Mouse (Mus musculus): Measurements from ENCODE around the gene Ttc29.

Ttc29 gene

DNA sequence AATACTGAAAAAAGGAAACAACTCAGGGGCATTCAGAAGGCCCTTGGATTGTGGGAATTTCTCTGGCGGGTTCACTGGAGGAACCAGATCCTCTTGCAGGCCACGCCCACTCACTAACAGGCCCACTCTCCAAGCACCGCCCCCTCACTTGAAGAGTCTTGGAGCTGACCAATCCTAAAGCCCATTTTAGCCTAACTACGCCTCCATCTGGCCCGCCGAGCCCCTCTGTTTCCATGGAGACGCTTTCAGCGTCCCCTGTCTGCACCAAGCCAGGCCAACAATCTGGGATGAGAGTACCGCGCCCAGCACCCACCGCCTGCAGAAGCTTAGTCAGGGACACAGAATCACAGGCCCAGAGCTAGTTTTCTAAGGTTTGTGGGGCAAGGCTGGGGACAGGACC lies at the start of gene Ttc29:
Gene Ttc29 (plus strand): TSS at position 224 of the 400 bp plus-strand sequence.
- peak; percentile 13 for DNase-seq (ENCODE audit: low spot score)

DNA sequence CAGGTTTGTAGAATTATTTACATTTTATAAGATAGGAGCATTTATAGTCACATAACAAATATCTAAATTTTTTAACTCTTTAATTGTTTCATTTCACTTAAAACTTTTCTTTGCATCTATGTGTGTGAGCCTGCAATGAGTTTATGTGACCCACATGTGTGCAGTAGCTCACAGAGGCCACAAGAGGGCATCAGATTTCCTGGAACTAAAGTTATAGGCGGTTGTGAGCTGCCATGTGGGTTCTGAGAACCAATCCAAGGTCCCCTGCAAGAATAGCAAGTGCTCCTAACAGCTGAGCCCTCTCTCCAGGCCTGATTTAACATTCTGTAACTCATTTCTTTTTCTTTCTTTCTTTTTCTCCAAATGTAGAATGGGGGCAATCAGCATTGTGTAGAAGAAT lies 41.7 kb upstream of the Ttc29 start:
- DNase-seq (ENCODE audit: low spot score), result no peak

DNA sequence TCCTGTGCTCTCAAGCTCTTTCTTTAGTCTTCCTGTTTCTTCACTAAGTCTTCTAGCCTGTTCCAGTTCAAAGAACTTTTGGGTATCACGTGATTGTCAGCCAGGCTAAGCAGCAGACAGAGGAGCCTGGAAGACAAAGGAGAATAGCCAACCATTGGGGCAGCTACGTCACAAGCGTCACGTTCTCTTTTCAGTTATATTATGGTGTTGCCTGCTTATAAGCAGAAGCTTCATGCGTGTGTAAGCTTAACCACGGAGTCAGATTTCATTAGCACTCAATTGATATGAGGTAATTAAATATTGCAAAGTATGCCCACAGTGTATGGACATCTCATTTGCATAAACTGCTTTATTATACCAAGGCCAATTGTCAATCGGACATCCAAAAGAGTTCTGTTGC lies 30.4 kb upstream of the Ttc29 start:
- no peak for DNase-seq (ENCODE audit: low spot score)

DNA sequence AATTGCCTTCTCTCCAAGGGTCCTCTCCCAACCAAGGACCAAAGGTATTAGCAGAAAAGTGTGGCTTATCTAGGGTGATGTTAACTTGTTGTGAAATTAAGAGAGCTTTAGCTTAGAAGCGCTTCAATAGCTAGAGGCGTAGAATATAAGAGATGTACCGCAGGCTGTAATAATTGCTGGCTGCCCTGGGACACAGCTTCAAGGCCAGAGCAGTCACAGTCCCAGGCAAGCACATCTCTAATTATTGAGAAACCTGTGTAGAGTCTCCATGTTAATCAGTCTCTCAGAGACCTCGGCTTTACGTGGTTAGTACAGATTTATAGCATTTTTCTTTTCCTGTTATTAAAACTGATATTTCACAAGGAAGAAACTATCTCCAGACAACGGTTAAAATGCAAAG lies 29.7 kb upstream of the Ttc29 start:
- no peak for DNase-seq (ENCODE audit: low spot score)

DNA sequence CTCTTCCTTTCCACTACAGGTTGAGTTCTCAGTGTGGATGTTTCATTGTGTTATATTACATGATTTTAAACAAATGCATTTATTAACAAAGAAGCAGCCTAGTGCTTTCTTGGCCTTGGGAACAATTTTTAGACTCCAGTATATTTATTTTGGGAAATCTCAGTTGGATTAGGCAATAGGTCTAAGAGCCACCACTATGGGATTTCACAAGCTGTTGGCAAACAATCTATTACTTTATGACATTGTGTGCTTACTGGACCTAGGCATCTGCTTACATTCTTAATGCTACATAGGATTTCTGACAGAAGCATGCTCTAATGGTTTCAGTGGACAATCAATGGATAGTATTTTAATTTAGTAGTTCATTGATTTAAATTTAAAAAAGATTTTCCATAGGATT lies 26.0 kb upstream of the Ttc29 start:
- no peak for DNase-seq (ENCODE audit: low spot score)

DNA sequence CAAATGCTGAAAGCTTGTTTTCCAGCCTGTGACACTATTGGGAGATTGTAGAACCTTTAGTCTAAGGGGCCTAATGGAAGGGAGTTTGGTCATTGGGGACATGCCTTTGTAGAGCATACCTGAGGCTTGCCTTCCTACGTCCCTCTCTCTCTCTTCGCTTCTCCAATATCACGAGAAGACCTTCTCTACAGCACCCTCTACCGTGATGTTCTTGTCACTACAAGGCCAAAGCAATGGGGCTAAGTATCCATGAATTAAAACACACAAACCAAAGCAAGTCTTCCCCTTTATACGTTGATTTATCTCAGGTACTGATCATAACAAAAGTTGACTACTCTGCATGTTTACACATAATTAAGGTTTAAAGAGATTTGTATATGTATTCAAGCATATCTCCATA lies 8.9 kb upstream of the Ttc29 start:
- DNase-seq (ENCODE audit: low spot score), result no peak

DNA sequence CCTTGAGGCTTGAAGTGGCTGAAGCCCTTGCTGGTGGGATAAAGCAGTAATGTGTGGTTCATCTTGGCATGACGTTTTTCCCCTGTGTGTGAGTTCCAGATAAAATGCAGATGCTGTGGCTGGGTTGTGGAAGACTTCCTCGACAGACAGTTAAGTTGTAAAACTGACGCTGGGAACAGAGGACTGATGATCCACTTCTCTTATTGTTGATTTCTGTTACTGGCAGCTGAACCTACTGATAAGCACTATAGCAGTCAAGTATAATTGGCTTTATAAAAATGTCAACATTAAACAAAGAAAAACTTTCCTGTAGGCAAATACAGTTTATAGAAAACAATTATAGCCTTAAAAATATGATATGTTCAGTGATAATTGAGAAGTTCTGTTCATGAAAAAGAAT lies 2.7 kb upstream of the Ttc29 start:
- no peak for DNase-seq (ENCODE audit: low spot score)

DNA sequence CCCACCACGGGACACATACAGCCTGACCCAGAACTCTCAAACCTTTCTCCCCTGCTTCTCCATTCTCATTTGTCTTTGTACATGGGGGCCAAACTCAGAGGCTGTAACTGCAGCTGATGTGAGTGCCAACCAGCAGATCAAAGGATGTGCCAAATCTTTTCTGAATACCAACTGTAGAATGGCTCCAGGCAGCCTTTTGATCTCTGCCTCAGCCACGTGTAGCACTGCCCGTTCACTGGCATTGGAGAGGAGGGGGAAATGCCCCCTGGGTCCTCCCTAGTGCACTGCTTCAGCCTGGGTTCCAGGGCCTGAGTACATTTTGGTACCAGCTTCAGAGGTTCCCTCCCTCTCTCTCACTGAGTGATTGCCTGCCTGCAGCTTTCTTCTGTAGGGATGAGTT lies 1.5 kb downstream of the Ttc29 start:
- DNase-seq (ENCODE audit: low spot score), result no peak

DNA sequence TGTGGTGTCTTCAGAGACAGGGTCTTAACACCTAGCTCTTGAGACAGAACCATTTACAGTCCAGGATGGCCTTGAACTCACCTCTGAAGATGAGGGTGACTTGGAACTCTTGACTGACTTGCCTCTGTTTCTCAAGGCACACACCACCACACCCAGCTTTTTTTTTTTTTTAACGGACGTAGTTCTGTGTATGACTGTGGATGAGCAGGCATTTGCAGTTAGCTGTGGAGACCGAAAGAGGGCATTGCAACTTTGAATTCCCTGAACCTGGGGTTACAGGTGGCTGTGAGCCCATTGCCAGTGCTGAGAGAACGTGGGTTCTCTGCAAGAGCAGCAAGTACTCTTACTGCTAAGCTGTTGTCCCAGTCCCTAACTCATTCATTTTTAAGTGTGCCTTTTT lies 13.0 kb downstream of the Ttc29 start:
- no peak for DNase-seq (ENCODE audit: low spot score)

DNA sequence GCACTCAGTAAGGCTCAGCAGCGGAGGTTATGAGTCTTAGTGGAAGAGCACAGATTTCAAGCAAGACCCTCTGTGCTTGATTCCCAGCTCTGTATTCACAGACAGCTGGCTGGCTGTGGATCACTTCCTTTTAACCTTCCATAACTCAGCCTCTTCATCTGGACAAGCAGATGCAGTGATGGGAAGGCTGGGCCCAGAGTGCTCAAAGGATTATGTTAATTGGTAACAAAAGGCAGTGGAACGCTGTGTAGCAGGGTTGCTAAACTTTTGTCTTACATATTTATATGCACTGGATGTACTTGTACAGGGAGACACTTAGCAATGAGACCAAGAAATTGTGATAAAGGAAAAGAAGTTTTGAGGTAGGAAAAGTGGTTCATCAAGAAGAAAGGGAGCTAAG lies 17.6 kb downstream of the Ttc29 start:
- no peak for DNase-seq (ENCODE audit: low spot score)

DNA sequence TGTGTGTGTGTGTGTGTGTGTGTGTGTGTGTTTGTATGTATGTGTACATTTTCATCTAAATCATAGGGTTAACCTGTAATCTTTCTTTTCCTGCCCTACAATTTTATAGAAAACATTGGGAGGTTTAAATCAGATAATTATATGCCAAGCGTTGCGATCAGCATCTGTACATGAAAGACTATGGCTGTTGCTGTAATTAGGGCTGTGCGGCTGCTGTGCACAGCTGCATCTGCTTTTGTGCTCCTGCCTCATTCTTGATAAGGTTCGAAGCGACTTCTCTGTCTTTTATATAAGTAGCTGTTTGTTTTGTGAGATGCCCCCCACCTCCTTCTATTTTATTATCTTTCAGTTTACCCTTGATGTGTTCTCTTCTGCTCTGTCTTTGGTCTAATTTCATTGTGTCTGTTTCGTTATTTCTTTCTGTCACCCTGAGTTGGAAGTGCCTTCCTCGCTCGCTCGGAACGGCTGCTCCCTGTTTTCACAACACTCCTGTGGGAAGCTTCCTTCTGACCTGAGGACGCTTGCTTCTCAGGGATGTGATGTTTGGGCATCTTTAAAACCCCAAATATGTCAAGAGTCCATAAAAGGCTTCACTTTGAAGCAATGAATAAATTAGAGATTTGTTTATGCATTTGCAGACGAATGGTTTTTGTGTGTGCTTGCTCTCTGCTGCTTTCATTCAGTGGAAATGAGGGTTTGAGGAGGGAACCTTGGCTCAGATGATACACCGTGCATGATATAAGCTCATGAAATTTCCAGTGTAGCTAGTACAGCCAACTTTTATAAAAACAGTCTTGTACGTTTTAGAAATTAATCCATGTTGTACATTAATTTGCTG lies 20.0 kb downstream of the Ttc29 start:
- no peak for DNase-seq (ENCODE audit: low spot score)

DNA sequence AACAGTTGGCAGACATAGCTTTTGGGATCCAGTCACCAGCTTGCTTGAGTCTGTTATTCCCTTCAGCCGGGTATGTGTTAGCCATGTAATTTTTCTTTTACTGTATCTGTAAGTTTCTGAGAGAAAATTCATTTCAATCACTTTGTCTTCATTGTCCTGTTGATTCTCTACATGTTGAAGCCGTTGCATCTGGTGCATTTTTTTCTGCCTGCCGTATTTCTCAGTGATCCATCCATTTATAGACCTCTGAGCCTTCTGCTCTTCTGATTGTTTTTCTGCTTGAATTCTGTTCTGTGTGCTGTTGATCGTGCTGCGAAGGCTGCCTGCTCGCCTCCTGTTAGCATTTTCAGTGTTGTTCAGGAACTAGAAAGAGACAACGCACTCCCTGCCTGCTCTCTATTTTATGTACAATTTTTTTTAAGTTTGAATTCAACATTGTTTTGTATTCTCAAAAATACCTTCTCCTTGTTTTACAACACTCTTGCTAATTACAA lies 20.7 kb downstream of the Ttc29 start:
- DNase-seq (ENCODE audit: low spot score), result no peak

DNA sequence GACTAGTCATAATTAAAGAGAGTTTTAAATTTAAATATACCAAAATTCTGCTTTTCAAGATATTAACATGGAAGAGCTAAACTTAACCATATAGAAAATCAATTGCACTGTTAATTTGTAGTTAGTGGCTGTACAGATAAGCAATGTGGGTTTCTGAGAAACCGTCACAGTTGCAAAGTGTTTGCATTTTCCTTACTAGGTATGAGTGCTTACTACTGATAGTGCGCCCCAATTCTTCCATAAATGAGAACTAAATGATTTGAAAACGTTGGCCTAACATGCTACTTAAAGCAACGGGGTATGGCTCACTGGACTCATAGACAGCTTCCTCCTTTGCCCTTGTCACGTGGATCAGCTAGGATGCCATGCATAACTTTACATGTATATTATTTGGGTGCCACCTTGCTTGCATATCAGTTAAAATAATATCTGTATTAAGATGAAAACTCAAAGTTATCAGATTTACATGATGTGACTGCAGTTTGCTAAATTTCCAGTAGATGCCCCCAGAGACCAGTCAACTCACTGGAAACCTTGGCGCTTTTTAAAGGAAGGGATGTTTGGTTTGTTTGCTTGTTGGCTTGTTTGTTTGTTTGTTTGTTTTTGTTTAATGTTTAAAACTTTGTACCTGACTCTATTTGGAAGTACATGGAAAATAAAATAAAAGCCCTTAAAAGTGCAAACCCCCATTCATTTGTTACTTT lies 25.0 kb downstream of the Ttc29 start:
- no peak for DNase-seq (ENCODE audit: low spot score)

DNA sequence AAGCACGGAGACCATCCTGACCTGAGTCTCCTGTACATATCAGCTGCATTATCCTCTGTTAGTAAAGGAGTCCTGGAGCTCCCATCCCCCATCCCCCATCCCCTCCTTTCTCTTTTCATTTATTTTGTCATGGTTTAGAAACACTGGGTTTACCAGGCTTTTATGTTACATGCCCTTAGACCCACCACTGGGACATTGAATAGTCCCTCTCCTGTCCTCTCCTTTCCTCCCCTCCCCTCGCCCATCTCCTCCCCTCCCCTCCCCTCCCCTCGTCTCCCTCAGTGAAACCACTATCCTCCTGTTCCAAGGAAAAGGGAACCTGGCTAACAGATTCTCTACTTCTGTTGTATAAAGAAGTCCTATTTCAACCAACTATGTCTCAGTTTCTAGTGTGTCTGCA lies 38.0 kb downstream of the Ttc29 start:
- DNase-seq (ENCODE audit: low spot score), result no peak

DNA sequence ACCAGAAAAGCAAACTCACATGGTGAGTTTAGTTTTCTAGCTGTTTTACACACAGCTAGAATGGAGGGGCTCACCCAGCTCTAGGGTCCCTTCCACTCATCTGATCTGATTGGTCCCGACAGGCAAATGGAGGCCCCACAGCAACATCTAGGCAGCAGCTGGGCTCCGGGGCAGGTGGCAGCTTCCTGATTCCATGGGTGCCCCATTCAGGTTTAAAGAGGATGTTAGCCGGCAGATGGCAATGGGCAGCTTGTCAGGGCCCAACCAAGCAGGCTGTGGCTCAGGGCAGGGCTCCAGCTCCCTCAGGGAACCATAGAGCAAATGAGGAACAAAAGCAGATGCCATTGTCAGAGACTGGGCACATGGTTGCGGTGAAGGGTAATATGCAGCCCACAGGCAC lies 41.3 kb downstream of the Ttc29 start:
- no peak for DNase-seq (ENCODE audit: low spot score)

DNA sequence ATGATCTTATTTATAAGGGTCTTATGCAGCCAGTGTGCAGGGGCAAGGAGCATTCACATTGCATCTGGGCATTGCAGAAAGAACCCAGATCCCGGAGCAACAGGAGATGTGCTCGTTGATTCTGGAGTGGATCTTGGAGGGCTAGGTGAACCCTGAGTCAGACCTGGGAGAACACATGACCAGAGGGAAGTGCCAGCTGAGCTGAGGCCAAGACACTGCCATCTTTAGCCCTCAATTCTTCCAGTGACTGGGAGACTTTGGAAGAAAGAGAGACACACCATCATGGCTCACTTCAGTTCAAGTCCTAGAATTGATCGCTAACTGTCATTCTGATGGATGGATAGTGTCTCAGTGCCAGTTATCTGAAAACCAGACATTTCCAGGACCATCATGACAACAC lies 41.9 kb downstream of the Ttc29 start:
- no peak for DNase-seq (ENCODE audit: low spot score)

DNA sequence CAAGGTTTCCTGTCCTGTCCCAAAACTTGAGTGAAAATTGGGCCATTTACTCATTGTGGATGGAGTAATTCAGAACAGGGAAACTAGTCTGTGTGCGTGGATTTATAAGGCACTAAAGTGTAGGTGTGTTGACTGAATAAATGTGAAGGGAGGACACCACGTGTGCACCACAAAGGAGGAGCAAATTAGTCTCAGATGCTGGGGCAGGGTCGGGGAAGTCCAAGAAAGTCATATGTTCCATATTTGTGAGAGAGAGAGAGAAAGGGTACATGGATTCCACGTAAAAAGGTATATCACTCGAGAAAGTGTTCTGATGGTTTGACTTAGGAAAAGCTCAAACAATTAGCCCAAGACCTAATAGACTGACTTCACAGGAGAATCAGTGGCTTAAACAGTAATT lies 52.4 kb downstream of the Ttc29 start:
- DNase-seq (ENCODE audit: low spot score), result no peak

DNA sequence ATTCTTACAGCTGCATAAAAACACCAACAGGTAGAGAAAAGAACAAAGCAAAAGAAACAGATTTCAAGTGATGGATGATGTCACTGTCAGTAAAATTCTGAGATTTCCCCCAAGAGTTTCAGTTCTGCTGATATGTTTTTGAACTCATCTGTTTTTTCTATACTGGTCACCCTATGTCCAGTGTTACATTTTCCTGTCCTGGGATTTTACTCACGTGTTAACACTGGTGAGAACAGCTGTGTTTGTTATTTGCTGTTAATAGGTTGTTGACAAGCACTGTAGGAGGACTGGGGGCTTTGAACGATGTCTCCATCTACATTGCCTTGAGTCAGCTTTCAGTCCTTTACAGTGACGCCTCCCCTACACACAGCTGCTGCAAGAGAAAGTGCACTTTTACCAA lies 53.1 kb downstream of the Ttc29 start:
- no peak for DNase-seq (ENCODE audit: low spot score)

DNA sequence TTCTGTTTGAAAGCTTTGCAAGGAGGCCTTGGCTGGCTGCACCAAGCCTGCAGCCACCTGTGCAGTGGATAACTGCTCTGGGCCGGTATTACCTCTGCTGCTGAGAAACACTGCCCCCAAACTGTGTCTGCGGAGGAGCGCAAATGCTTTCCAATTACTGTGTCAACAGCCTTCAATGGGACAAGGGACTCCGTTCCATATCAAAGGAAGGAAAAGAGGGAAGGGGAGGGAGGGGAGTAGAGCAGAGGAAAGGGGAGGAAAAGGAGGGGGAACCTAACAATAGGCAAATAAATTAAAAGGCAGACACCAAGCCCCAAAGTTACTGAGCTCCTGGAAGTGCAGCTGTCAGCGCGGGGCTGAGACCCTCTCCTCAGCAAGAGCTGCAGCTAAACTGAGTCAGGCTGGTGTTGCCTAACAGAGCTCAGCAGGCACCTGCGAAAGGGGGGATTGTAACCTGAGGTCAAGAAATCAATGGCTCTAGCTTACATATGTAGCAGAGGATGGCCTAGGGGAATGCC lies 54.9 kb downstream of the Ttc29 start:
- no peak for DNase-seq (ENCODE audit: low spot score)

DNA sequence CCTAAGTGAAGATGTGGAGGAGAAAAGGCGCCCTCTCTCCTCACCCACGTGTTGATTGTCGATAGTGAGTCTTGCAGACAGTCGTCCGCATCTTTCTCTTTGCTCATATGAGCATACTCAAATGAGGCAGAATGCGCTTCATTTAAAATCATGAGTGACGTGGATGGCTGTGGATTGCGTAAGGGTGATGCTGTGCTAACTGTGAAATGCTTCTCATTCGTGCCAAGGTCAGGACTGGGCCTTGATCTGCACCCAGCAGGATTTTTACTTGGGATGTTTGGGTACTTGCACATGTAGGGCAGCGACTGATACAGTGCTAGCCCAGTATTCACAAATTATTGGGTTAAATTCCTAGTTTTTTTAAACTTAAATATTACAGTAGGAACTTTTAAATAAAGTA lies 56.2 kb downstream of the Ttc29 start:
- DNase-seq (ENCODE audit: low spot score), result no peak

DNA sequence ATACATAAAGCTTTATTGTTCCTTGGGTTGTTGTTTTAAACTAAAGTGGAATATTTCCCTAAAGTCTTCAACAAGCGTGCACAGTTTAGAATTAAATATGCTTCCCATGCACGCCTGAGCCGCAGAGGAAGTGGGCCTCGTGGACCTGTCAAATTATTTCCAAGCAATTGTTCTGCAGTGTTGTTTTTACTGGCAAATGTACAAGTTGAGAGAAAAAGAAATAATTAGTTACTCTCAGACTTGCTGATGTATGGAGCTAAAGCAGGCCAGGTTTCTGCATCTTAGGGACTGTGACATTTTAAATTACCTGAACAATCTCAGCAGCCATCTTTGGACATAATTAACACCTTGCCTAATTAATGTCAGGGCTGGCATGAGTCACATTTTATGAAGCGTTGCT lies 58.3 kb downstream of the Ttc29 start:
- DNase-seq (ENCODE audit: low spot score), result no peak

DNA sequence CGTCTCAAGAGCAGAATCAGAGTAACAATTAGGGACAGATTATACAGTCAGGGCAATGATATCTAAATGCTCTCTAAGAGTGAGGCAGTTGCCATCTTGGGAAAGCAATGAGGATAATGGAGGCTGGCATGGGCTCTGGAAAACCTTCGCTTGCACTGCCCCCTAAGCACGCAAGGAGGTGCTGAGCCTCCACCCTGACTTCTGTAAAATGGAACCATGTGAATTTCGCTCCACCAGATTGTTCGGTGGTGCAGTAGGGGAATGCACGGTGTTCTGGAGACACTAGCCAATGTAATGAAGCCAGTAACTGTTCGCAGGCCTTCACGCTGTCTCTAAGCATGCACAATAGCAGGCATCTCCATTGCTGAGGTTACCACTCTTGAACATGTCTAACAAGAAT lies 63.0 kb downstream of the Ttc29 start:
- DNase-seq (ENCODE audit: low spot score), result no peak

DNA sequence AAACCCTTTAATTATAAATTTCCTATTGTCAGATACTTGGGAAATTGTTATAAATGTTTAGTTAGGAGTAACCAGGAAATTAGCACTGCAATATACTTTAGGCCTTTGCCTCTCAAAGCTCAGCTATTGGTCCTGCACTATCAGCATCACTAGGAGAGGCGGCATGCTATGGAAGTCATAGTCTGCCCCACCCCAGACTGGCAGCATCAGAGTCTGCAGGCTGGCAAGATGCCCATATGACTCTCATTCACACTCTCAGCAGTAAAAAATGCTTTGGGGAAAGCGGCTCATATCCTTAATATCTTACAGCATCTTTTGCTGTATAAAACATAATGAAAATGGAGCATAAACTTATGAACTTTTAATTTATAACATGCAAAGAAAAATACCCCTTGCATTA lies 64.3 kb downstream of the Ttc29 start:
- no peak for DNase-seq (ENCODE audit: low spot score)

Data from urinary bladder, postnatal 14 days (tissue).